Mouse (Mus musculus): ENCODE results near the gene Tmbim6. TPM values are rescaled to one million over a fixed set of nuclear protein-coding genes. Genes with fewer than 3 reads are reported as not detected.
"Not testable (repeated sequence)": the region's sequence is repeated elsewhere in the genome, so short reads cannot be mapped to it uniquely, and the experiment has no call there.

The Tmbim6 gene
- polyA plus RNA-seq, 1 experiment from 2014 or later = 225 TPM

GRCm38 (mm10) chr15:99433913-99434312, 41.2 kb downstream of the Tmbim6 start:
- 83% methylated on average over 12 of the region's 12 CpGs for WGBS
- H3K4me2 ChIP-seq (ENCODE audit: low read depth, low read length) = no peak overlapping the region
- no peak overlapping the region for H3K27ac ChIP-seq (replicated peaks; ENCODE audit: low read depth, low read length)
- no peaks in the 10 kb centered on the region for H3K27me3 ChIP-seq (ENCODE audit: control insufficient read depth, insufficient read depth, low read length)
- no peaks in the 10 kb centered on the region for H3K9me3 ChIP-seq (replicated peaks; ENCODE audit: control insufficient read depth, low read length)
- H3K4me1 ChIP-seq (ENCODE audit: control insufficient read depth, insufficient read depth, low read length) = no peaks in the 10 kb centered on the region
- peaks cover under 1% of the 10 kb centered on the region for H3K36me3 ChIP-seq (replicated peaks; ENCODE audit: control insufficient read depth, insufficient read depth, low read depth, low read length)
- DNase-seq (ENCODE audit: low spot score) (no peak), ATAC-seq (replicated peaks; ENCODE audit: insufficient number of reproducible peaks, low FRiP score, low TSS enrichment, low read depth) (no peak)
- H3K4me3 ChIP-seq (ENCODE audit: low read depth, low read length) = no peak overlapping the region
- H3K9ac ChIP-seq (replicated peaks; ENCODE audit: low read length) = no peak overlapping the region

- DNase-seq (ENCODE audit: low spot score) (no peak), ATAC-seq (replicated peaks; ENCODE audit: insufficient number of reproducible peaks, low FRiP score, low TSS enrichment, low read depth) (no peak)
- Histone ChIP-seq H3K27ac (replicated peaks; ENCODE audit: low read depth, low read length) (no peak overlapping the region), H3K36me3 (replicated peaks; ENCODE audit: control insufficient read depth, insufficient read depth, low read depth, low read length) (no peaks in the 10 kb centered on the region; the same call in 1 of the 2 replicates), H3K27me3 (ENCODE audit: control insufficient read depth, insufficient read depth, low read length) (no peaks in the 10 kb centered on the region), H3K9me3 (replicated peaks; ENCODE audit: control insufficient read depth, low read length) (no peaks in the 10 kb centered on the region), H3K4me2 (ENCODE audit: low read depth, low read length) (no peak overlapping the region), H3K9ac (replicated peaks; ENCODE audit: low read length) (no peak overlapping the region), H3K4me3 (ENCODE audit: low read depth, low read length) (no peak overlapping the region), H3K4me1 (ENCODE audit: control insufficient read depth, insufficient read depth, low read length) (peaks cover 3% of the 10 kb centered on the region; the same call in 1 of the 2 replicates)
- 76% methylated on average over 8 of the region's 8 CpGs for WGBS
Observed at GRCm38 (mm10) chr15:99438966-99439698, 46.5 kb downstream of the Tmbim6 start.

GRCm38 (mm10) chr15:99440112-99440815, 47.6 kb downstream of the Tmbim6 start:
- H3K4me2 ChIP-seq (ENCODE audit: low read depth, low read length) = no peak overlapping the region
- H3K9ac ChIP-seq (replicated peaks; ENCODE audit: low read length) = no peak overlapping the region
- ATAC-seq (replicated peaks; ENCODE audit: insufficient number of reproducible peaks, low FRiP score, low TSS enrichment, low read depth) (0 out of 2 replicates have a peak, but pooled peaks have one; percentile 60), DNase-seq (ENCODE audit: low spot score) (no peak)
- WGBS = 89% methylated on average over 1 of the region's 2 CpGs
- no peaks in the 10 kb centered on the region; the same call in 1 of the 2 replicates for H3K36me3 ChIP-seq (replicated peaks; ENCODE audit: control insufficient read depth, insufficient read depth, low read depth, low read length)
- H3K27me3 ChIP-seq (ENCODE audit: control insufficient read depth, insufficient read depth, low read length) = no peaks in the 10 kb centered on the region
- no peaks in the 10 kb centered on the region for H3K9me3 ChIP-seq (replicated peaks; ENCODE audit: control insufficient read depth, low read length)
- no peak overlapping the region for H3K27ac ChIP-seq (replicated peaks; ENCODE audit: low read depth, low read length)
- no peak overlapping the region for H3K4me3 ChIP-seq (ENCODE audit: low read depth, low read length)
- peaks cover 3% of the 10 kb centered on the region; the same call in 1 of the 2 replicates for H3K4me1 ChIP-seq (ENCODE audit: control insufficient read depth, insufficient read depth, low read length)

GRCm38 (mm10) chr15:99440816-99441457, 48.3 kb downstream of the Tmbim6 start:
- Histone ChIP-seq H3K4me3 (ENCODE audit: low read depth, low read length) (no peak overlapping the region), H3K9ac (replicated peaks; ENCODE audit: low read length) (no peak overlapping the region; the same call in 1 of the 2 replicates), H3K4me2 (ENCODE audit: low read depth, low read length) (no peak overlapping the region), H3K9me3 (replicated peaks; ENCODE audit: control insufficient read depth, low read length) (no peaks in the 10 kb centered on the region), H3K27me3 (ENCODE audit: control insufficient read depth, insufficient read depth, low read length) (no peaks in the 10 kb centered on the region), H3K27ac (replicated peaks; ENCODE audit: low read depth, low read length) (no peak overlapping the region), H3K4me1 (ENCODE audit: control insufficient read depth, insufficient read depth, low read length) (peaks cover 3% of the 10 kb centered on the region; the same call in 1 of the 2 replicates), H3K36me3 (replicated peaks; ENCODE audit: control insufficient read depth, insufficient read depth, low read depth, low read length) (no peaks in the 10 kb centered on the region; the same call in 1 of the 2 replicates)
- ATAC-seq (replicated peaks; ENCODE audit: insufficient number of reproducible peaks, low FRiP score, low TSS enrichment, low read depth) = no peak
- no peak for DNase-seq (ENCODE audit: low spot score)
- 68% methylated on average over 8 of the region's 8 CpGs for WGBS

GRCm38 (mm10) chr15:99442358-99442757, 49.7 kb downstream of the Tmbim6 start:
- DNase-seq (ENCODE audit: low spot score) = no peak
- H3K4me3 ChIP-seq (ENCODE audit: low read depth, low read length) = no peak overlapping the region
- no peaks in the 10 kb centered on the region for H3K9me3 ChIP-seq (replicated peaks; ENCODE audit: control insufficient read depth, low read length)
- no peak for ATAC-seq (replicated peaks; ENCODE audit: insufficient number of reproducible peaks, low FRiP score, low TSS enrichment, low read depth)
- no peak overlapping the region for H3K9ac ChIP-seq (replicated peaks; ENCODE audit: low read length)
- no peaks in the 10 kb centered on the region; the same call in 1 of the 2 replicates for H3K36me3 ChIP-seq (replicated peaks; ENCODE audit: control insufficient read depth, insufficient read depth, low read depth, low read length)
- H3K27ac ChIP-seq (replicated peaks; ENCODE audit: low read depth, low read length) = no peak overlapping the region
- H3K4me1 ChIP-seq (ENCODE audit: control insufficient read depth, insufficient read depth, low read length) = peaks cover 3% of the 10 kb centered on the region; the same call in 1 of the 2 replicates
- H3K27me3 ChIP-seq (ENCODE audit: control insufficient read depth, insufficient read depth, low read length) = no peaks in the 10 kb centered on the region
- H3K4me2 ChIP-seq (ENCODE audit: low read depth, low read length) = no peak overlapping the region
- WGBS = 66% methylated on average over 7 of the region's 7 CpGs

- H3K36me3 ChIP-seq (replicated peaks; ENCODE audit: control insufficient read depth, insufficient read depth, low read depth, low read length) = no peaks in the 10 kb centered on the region; the same call in 1 of the 2 replicates
- no peaks in the 10 kb centered on the region for H3K9me3 ChIP-seq (replicated peaks; ENCODE audit: control insufficient read depth, low read length)
- DNase-seq (ENCODE audit: low spot score) = no peak
- H3K4me1 ChIP-seq (ENCODE audit: control insufficient read depth, insufficient read depth, low read length) = peaks cover under 1% of the 10 kb centered on the region; the same call in 1 of the 2 replicates
- no peak overlapping the region for H3K4me2 ChIP-seq (ENCODE audit: low read depth, low read length)
- H3K27ac ChIP-seq (replicated peaks; ENCODE audit: low read depth, low read length) = no peak overlapping the region
- no peak overlapping the region for H3K9ac ChIP-seq (replicated peaks; ENCODE audit: low read length)
- H3K4me3 ChIP-seq (ENCODE audit: low read depth, low read length) = no peak overlapping the region
- no peak for ATAC-seq (replicated peaks; ENCODE audit: insufficient number of reproducible peaks, low FRiP score, low TSS enrichment, low read depth)
- H3K27me3 ChIP-seq (ENCODE audit: control insufficient read depth, insufficient read depth, low read length) = no peaks in the 10 kb centered on the region
- WGBS = 54% methylated on average over 6 of the region's 6 CpGs
Observed at GRCm38 (mm10) chr15:99445567-99445966, 52.9 kb downstream of the Tmbim6 start.

- H3K4me3 ChIP-seq (ENCODE audit: low read depth, low read length) = not testable (repeated sequence)
- WGBS = 87% methylated on average over 10 of the region's 10 CpGs
Observed at GRCm38 (mm10) chr15:99446136-99446535, 53.5 kb downstream of the Tmbim6 start.

More at GRCm38 (mm10) chr15:99446136-99446535, 53.5 kb downstream of the Tmbim6 start:
- not testable (repeated sequence) for H3K4me1 ChIP-seq (ENCODE audit: control insufficient read depth, insufficient read depth, low read length); H3K9me3 ChIP-seq (replicated peaks; ENCODE audit: control insufficient read depth, low read length); H3K9ac ChIP-seq (replicated peaks; ENCODE audit: low read length); ATAC-seq (replicated peaks; ENCODE audit: insufficient number of reproducible peaks, low FRiP score, low TSS enrichment, low read depth); H3K4me2 ChIP-seq (ENCODE audit: low read depth, low read length); H3K36me3 ChIP-seq (replicated peaks; ENCODE audit: control insufficient read depth, insufficient read depth, low read depth, low read length); H3K27me3 ChIP-seq (ENCODE audit: control insufficient read depth, insufficient read depth, low read length); DNase-seq (ENCODE audit: low spot score); H3K27ac ChIP-seq (replicated peaks; ENCODE audit: low read depth, low read length)

Measured in embryonic facial prominence, embryonic 11.5 days (tissue).